Mouse (Mus musculus): ENCODE measurements around the gene Olfr459.

Olfr459 gene

GRCm38 (mm10) chr6:41775077-41775476 is at the start of gene Olfr459:
Gene Olfr459 (minus strand): TSS chr6:41775177.
- no peak for DNase-seq

- no peak for DNase-seq
These were observed 49.1 kb upstream of the Olfr459 start for GRCm38 (mm10) chr6:41824086-41824485.

GRCm38 (mm10) chr6:41786700-41787099 is 11.7 kb upstream of the Olfr459 start:
- no peak for DNase-seq

- DNase-seq, result no peak
These were observed 744 bp upstream of the Olfr459 start for GRCm38 (mm10) chr6:41775721-41776120.

- DNase-seq, result no peak
These were observed 5.1 kb downstream of the Olfr459 start for GRCm38 (mm10) chr6:41769872-41770271.

- no peak for DNase-seq
These were observed 10.7 kb downstream of the Olfr459 start for GRCm38 (mm10) chr6:41764306-41764705.

GRCm38 (mm10) chr6:41762370-41762757 is 12.6 kb downstream of the Olfr459 start:
- no peak for DNase-seq

GRCm38 (mm10) chr6:41761702-41762369 is 13.1 kb downstream of the Olfr459 start:
- DNase-seq, result peak; percentile 75

GRCm38 (mm10) chr6:41759618-41760017 is 15.4 kb downstream of the Olfr459 start:
- DNase-seq, result no peak

GRCm38 (mm10) chr6:41758421-41758820 is 16.6 kb downstream of the Olfr459 start:
- DNase-seq, result no peak

GRCm38 (mm10) chr6:41757199-41757598 is 17.8 kb downstream of the Olfr459 start:
- DNase-seq, result no peak

- no peak for DNase-seq
These were observed 20.4 kb downstream of the Olfr459 start for GRCm38 (mm10) chr6:41754626-41755025.

- no peak for DNase-seq
These were observed 30.1 kb downstream of the Olfr459 start for GRCm38 (mm10) chr6:41744664-41745392.

GRCm38 (mm10) chr6:41741101-41741500 is 33.9 kb downstream of the Olfr459 start:
- no peak for DNase-seq

GRCm38 (mm10) chr6:41734719-41735470 is 40.1 kb downstream of the Olfr459 start:
- DNase-seq, result no peak

GRCm38 (mm10) chr6:41727989-41728609 is 46.9 kb downstream of the Olfr459 start:
- no peak for DNase-seq

- no peak for DNase-seq
These were observed 53.5 kb downstream of the Olfr459 start for GRCm38 (mm10) chr6:41721430-41721829.

Measured in cerebellum, adult 9-10 months (tissue).